26 mouse cellular contexts compared by ENCODE assay signal in the genomic region with DNA sequence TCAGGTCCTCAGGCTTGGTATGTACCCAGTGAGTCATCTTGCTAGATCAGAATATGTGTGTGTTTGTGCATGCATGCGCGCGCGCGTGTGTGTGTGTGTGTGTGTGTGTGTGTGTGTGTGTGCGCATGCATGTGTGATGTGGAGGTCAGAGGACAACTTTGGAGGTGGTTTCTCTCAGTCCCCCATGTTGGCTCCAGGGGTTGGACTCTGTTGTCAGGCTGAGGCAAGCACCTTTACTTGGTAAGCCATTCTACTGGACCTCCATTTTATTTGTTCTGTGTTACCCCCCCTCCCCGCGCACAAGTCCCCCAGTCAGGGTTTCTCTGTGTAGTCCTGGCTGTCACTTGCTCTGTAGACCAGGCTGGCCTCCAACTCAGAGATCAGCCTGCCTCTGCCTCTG. TPM values are rescaled to one million over a fixed set of nuclear protein-coding genes. Genes with fewer than 3 reads are reported as not detected.
"Had no signal": no experiment of that assay in that cellular context is flagged by ENCODE, and none has a peak within 500 bp of the region (broad histone marks: within the 10 kb centered on the region; RNA-seq: fewer than 3 reads in every experiment).

No protein-coding gene starts in this region.

- H3K36me3 ChIP-seq: midbrain, embryonic 12.5 days; neural tube, embryonic 13.5 days; neural tube, embryonic 15.5 days had no signal

- H3K27me3 ChIP-seq: neural tube, embryonic 13.5 days; neural tube, embryonic 15.5 days had no signal

- H3K9me3 ChIP-seq: midbrain, embryonic 12.5 days; neural tube, embryonic 13.5 days; neural tube, embryonic 15.5 days had no signal

- ATAC-seq: midbrain, embryonic 16.5 days had no signal

- H3K27ac ChIP-seq: midbrain, embryonic 12.5 days; neural tube, embryonic 13.5 days; neural tube, embryonic 15.5 days had no signal

- DNase-seq: lung, adult 18-20 months; lung, embryonic 14.5 days; lung, postnatal 10 days; midbrain, embryonic 14.5 days; retina, postnatal 1 day; right cerebral cortex, adult 18-20 months; right cerebral cortex, postnatal 25 days; right cerebral cortex, postnatal 4 days; spleen, adult 18-20 months; thymus, adult 18-20 months; thymus, postnatal 14 days; thymus, postnatal 36 days had no signal

- H3K4me2 ChIP-seq: lung, embryonic 14.5 days; midbrain, embryonic 12.5 days; neural tube, embryonic 13.5 days; neural tube, embryonic 15.5 days had no signal

- H3K9ac ChIP-seq: lung, embryonic 14.5 days; midbrain, embryonic 12.5 days; neural tube, embryonic 13.5 days; neural tube, embryonic 15.5 days had no signal

- H3K4me1 ChIP-seq: midbrain, embryonic 12.5 days; neural tube, embryonic 13.5 days; neural tube, embryonic 15.5 days had no signal

- H3K4me3 ChIP-seq: midbrain, embryonic 12.5 days; myocyte; neural tube, embryonic 13.5 days; neural tube, embryonic 15.5 days had no signal

RNA-seq across cellular contexts. Expression of gene Lrrc2, which starts 10.0 kb away (rescaled TPM):
- polyA plus RNA-seq: lung, embryonic 14.5 days; midbrain, embryonic 12.5 days; small intestine, adult 2 months; stomach, embryonic 14.5 days had no signal

RNA-seq across cellular contexts. Expression of gene Tdgf1, which starts 15.4 kb away (rescaled TPM):
- total RNA-seq: megakaryocyte, adult 5-6 weeks; megakaryocyte-erythroid progenitor cell, adult 5-6 weeks had no signal
- polyA plus RNA-seq: liver, embryonic 16.5 days; lung, embryonic 14.5 days; lung, embryonic 16.5 days; midbrain, embryonic 12.5 days; midbrain, embryonic 14.5 days; midbrain, embryonic 16.5 days; myocyte; neural tube, embryonic 11.5 days; small intestine, adult 2 months; stomach, embryonic 14.5 days; stomach, embryonic 16.5 days; urinary bladder, adult 2 months had no signal

RNA-seq across cellular contexts. Expression of gene Rtp3, which starts 29.0 kb away (rescaled TPM):
- total RNA-seq: megakaryocyte, adult 5-6 weeks; megakaryocyte-erythroid progenitor cell, adult 5-6 weeks had no signal
- polyA plus RNA-seq: midbrain, embryonic 12.5 days; midbrain, embryonic 14.5 days; myocyte; neural tube, embryonic 11.5 days; neural tube, embryonic 13.5 days; stomach, embryonic 14.5 days had no signal

RNA-seq across cellular contexts. Expression of gene Fam240a, which starts 44.7 kb away (rescaled TPM):
- total RNA-seq: megakaryocyte, adult 5-6 weeks; megakaryocyte-erythroid progenitor cell, adult 5-6 weeks had no signal
- polyA plus RNA-seq: liver, embryonic 16.5 days; lung, embryonic 14.5 days; lung, embryonic 16.5 days; midbrain, embryonic 12.5 days; midbrain, embryonic 14.5 days; midbrain, embryonic 16.5 days; myocyte; neural tube, embryonic 11.5 days; neural tube, embryonic 13.5 days; neural tube, embryonic 15.5 days; small intestine, adult 2 months; stomach, embryonic 14.5 days; stomach, embryonic 16.5 days; urinary bladder, adult 2 months had no signal

RNA-seq across cellular contexts. Expression of gene Ltf, which starts 57.7 kb away (rescaled TPM):
- polyA plus RNA-seq: myocyte; neural tube, embryonic 11.5 days; urinary bladder, adult 2 months had no signal
